Mouse (Mus musculus): ENCODE results near the gene Lhb. TPM values are rescaled to one million over a fixed set of nuclear protein-coding genes. Genes with fewer than 3 reads are reported as not detected.

The Lhb gene
- polyA plus RNA-seq, 1 experiment from 2014 or later: not detected

- 24% methylated on average over 19 of the region's 19 CpGs for WGBS
- peak within 1 kb of the TSS; percentile 97 for H3K4me2 ChIP-seq
- ATAC-seq (ENCODE audit: extremely low read depth, insufficient number of reproducible peaks, low FRiP score, low TSS enrichment): no peak
- peaks cover 43% of the 10 kb centered on the region for H3K4me1 ChIP-seq
- peaks cover 43% of the 10 kb centered on the region for H3K36me3 ChIP-seq
- no peaks in the 10 kb centered on the region for H3K27me3 ChIP-seq (replicated peaks)
- peak within 1 kb of the TSS; percentile 95 for H3K9ac ChIP-seq
- no peaks in the 10 kb centered on the region for H3K9me3 ChIP-seq
- peak within 1 kb of the TSS; percentile 4; the same call in 1 of the 2 replicates for H3K4me3 ChIP-seq
- H3K27ac ChIP-seq (replicated peaks): no peak within 1 kb of the TSS
These were observed 17.1 kb downstream of the Lhb start, which contains the start of gene Ruvbl2 for GRCm38 (mm10) chr7:45437521-45438276. Ruvbl2 (minus strand) TSS chr7:45438096.

- peaks cover 84% of the 10 kb centered on the region for H3K36me3 ChIP-seq
- no peaks in the 10 kb centered on the region for H3K27me3 ChIP-seq (replicated peaks)
- no peak overlapping the region for H3K4me2 ChIP-seq
- H3K9me3 ChIP-seq: no peaks in the 10 kb centered on the region
- H3K9ac ChIP-seq: no peak overlapping the region
- 66% methylated on average over 22 of the region's 22 CpGs for WGBS
- peaks cover 9% of the 10 kb centered on the region for H3K4me1 ChIP-seq
- H3K27ac ChIP-seq (replicated peaks): no peak overlapping the region
- ATAC-seq (ENCODE audit: extremely low read depth, insufficient number of reproducible peaks, low FRiP score, low TSS enrichment): 0 out of 2 replicates have a peak, but pooled peaks have one; percentile 10
- no peak overlapping the region for H3K4me3 ChIP-seq
These were observed 23.2 kb downstream of the Lhb start for GRCm38 (mm10) chr7:45443526-45444420.

GRCm38 (mm10) chr7:45446589-45446988, 26.0 kb downstream of the Lhb start:
- H3K36me3 ChIP-seq: peaks cover 81% of the 10 kb centered on the region
- ATAC-seq (ENCODE audit: extremely low read depth, insufficient number of reproducible peaks, low FRiP score, low TSS enrichment): no peak

GRCm38 (mm10) chr7:45447325-45447990, 26.8 kb downstream of the Lhb start:
- ATAC-seq (ENCODE audit: extremely low read depth, insufficient number of reproducible peaks, low FRiP score, low TSS enrichment): 0 out of 2 replicates have a peak, but pooled peaks have one; percentile 14
- Histone ChIP-seq H3K4me1 (peaks cover 14% of the 10 kb centered on the region), H3K27ac (replicated peaks) (no peak overlapping the region), H3K4me2 (peak overlapping the region; percentile 40; the same call in 1 of the 2 replicates), H3K9ac (peak overlapping the region; percentile 55), H3K4me3 (peak overlapping the region; percentile 11; the same call in 1 of the 2 replicates), H3K27me3 (replicated peaks) (no peaks in the 10 kb centered on the region), H3K36me3 (peaks cover 83% of the 10 kb centered on the region), H3K9me3 (no peaks in the 10 kb centered on the region)
- WGBS: 28% methylated on average over 11 of the region's 11 CpGs

More at GRCm38 (mm10) chr7:45446589-45446988, 26.0 kb downstream of the Lhb start:
- peaks cover 10% of the 10 kb centered on the region for H3K4me1 ChIP-seq
- H3K9me3 ChIP-seq: no peaks in the 10 kb centered on the region
- no peak overlapping the region for H3K27ac ChIP-seq (replicated peaks)
- H3K4me3 ChIP-seq: no peak overlapping the region
- no peaks in the 10 kb centered on the region for H3K27me3 ChIP-seq (replicated peaks)
- H3K9ac ChIP-seq: no peak overlapping the region
- H3K4me2 ChIP-seq: no peak overlapping the region

GRCm38 (mm10) chr7:45449974-45450373, 29.4 kb downstream of the Lhb start:
- ATAC-seq (ENCODE audit: extremely low read depth, insufficient number of reproducible peaks, low FRiP score, low TSS enrichment): no peak
- H3K4me2 ChIP-seq: no peak overlapping the region
- H3K9me3 ChIP-seq: no peaks in the 10 kb centered on the region
- no peaks in the 10 kb centered on the region for H3K27me3 ChIP-seq (replicated peaks)
- peaks cover 83% of the 10 kb centered on the region for H3K36me3 ChIP-seq
- 88% methylated on average over 1 of the region's 1 CpGs for WGBS
- no peak overlapping the region for H3K9ac ChIP-seq
- H3K4me1 ChIP-seq: peaks cover 14% of the 10 kb centered on the region
- H3K27ac ChIP-seq (replicated peaks): no peak overlapping the region
- H3K4me3 ChIP-seq: no peak overlapping the region

GRCm38 (mm10) chr7:45451344-45451982, 30.8 kb downstream of the Lhb start:
- Histone ChIP-seq H3K4me3 (peak overlapping the region; percentile 8; the same call in 1 of the 2 replicates), H3K4me1 (peaks cover 20% of the 10 kb centered on the region), H3K9ac (no peak overlapping the region), H3K9me3 (no peaks in the 10 kb centered on the region), H3K27me3 (replicated peaks) (no peaks in the 10 kb centered on the region), H3K27ac (replicated peaks) (no peak overlapping the region), H3K36me3 (peaks cover 83% of the 10 kb centered on the region), H3K4me2 (peak overlapping the region; percentile 8; the same call in 1 of the 2 replicates)
- peak; percentile 55; the same call in 1 of the 2 replicates for ATAC-seq (ENCODE audit: extremely low read depth, insufficient number of reproducible peaks, low FRiP score, low TSS enrichment)
- WGBS: 50% methylated on average over 23 of the region's 23 CpGs

- peak overlapping the region; percentile 94; the same call in 1 of the 2 replicates for H3K4me2 ChIP-seq
- 0 out of 2 replicates have a peak overlapping the region, but pooled peaks have one; percentile 24 for H3K9ac ChIP-seq
- H3K4me3 ChIP-seq: peak overlapping the region; percentile 93; the same call in 1 of the 2 replicates
- peaks cover 32% of the 10 kb centered on the region for H3K4me1 ChIP-seq
- no peak for ATAC-seq (ENCODE audit: extremely low read depth, insufficient number of reproducible peaks, low FRiP score, low TSS enrichment)
- no peaks in the 10 kb centered on the region for H3K27me3 ChIP-seq (replicated peaks)
- WGBS: 90% methylated on average over 15 of the region's 15 CpGs
- no peak overlapping the region for H3K27ac ChIP-seq (replicated peaks)
- H3K9me3 ChIP-seq: no peaks in the 10 kb centered on the region
- peaks cover 78% of the 10 kb centered on the region for H3K36me3 ChIP-seq
These were observed 34.4 kb downstream of the Lhb start for GRCm38 (mm10) chr7:45454971-45455370.

GRCm38 (mm10) chr7:45455932-45456696, 35.5 kb downstream of the Lhb start:
- H3K4me2 ChIP-seq: peak overlapping the region; percentile 94
- H3K9ac ChIP-seq: peak overlapping the region; percentile 97
- 72% methylated on average over 13 of the region's 13 CpGs for WGBS

GRCm38 (mm10) chr7:45456721-45457203, 36.1 kb downstream of the Lhb start:
- WGBS: 43% methylated on average over 9 of the region's 9 CpGs
- no peak for ATAC-seq (ENCODE audit: extremely low read depth, insufficient number of reproducible peaks, low FRiP score, low TSS enrichment)
- no peaks in the 10 kb centered on the region for H3K27me3 ChIP-seq (replicated peaks)
- peak overlapping the region; percentile 96 for H3K27ac ChIP-seq (replicated peaks)
- peak overlapping the region; percentile 93 for H3K4me3 ChIP-seq
- peak overlapping the region; percentile 94 for H3K4me2 ChIP-seq
- peaks cover 71% of the 10 kb centered on the region for H3K36me3 ChIP-seq
- peaks cover 47% of the 10 kb centered on the region for H3K4me1 ChIP-seq
- H3K9me3 ChIP-seq: no peaks in the 10 kb centered on the region
- H3K9ac ChIP-seq: peak overlapping the region; percentile 97

More at GRCm38 (mm10) chr7:45455932-45456696, 35.5 kb downstream of the Lhb start:
- peak overlapping the region; percentile 96; the same call in 1 of the 2 replicates for H3K27ac ChIP-seq (replicated peaks)
- H3K27me3 ChIP-seq (replicated peaks): no peaks in the 10 kb centered on the region
- no peak for ATAC-seq (ENCODE audit: extremely low read depth, insufficient number of reproducible peaks, low FRiP score, low TSS enrichment)
- H3K9me3 ChIP-seq: no peaks in the 10 kb centered on the region
- H3K36me3 ChIP-seq: peaks cover 71% of the 10 kb centered on the region
- peaks cover 43% of the 10 kb centered on the region for H3K4me1 ChIP-seq
- peak overlapping the region; percentile 93 for H3K4me3 ChIP-seq
